Mouse (Mus musculus) forebrain, embryonic 11.5 days (tissue): ENCODE measurements around the gene Sarnp. TPM values are rescaled to one million over a fixed set of nuclear protein-coding genes. Genes with fewer than 3 reads are reported as not detected.
"Not testable (repeated sequence)": the region's sequence is repeated elsewhere in the genome, so short reads cannot be mapped to it uniquely, and the experiment has no call there.

Experiments
- ATAC-seq: fragments of 200-750 bp; cut with Nextera tagmentation; replicated peaks from 2 replicates; pipeline ENCODE4 v1.8.0; 2017; ENCODE audit warnings: moderate TSS enrichment; ENCODE audit not compliant: low FRiP score
- DNase-seq: peaks from one replicate; pipeline ENCODE4 v3.0.0-alpha.2; 2017; ENCODE audit warnings: low spot score
- H3K27ac ChIP-seq: fragments of 300-500 bp; sonication (generic); 2 replicates; pipeline ENCODE4 v1.5.1; 2014; ENCODE audit warnings: low read depth, low read length
- H3K27me3 ChIP-seq: fragments of 300-500 bp; sonication (generic); 2 replicates; pipeline ENCODE4 v1.6.1; 2014; ENCODE audit warnings: mild to moderate bottlenecking, low read length, mixed read lengths; ENCODE audit not compliant: control insufficient read depth, insufficient read depth
- H3K36me3 ChIP-seq: fragments of 300-500 bp; sonication (generic); 2 replicates; pipeline ENCODE4 v1.6.1; 2014; ENCODE audit warnings: mild to moderate bottlenecking, low read length, moderate library complexity, mixed read lengths; ENCODE audit not compliant: control insufficient read depth, insufficient read depth
- H3K4me1 ChIP-seq: fragments of 300-500 bp; sonication (generic); replicated peaks from 2 replicates; pipeline ENCODE4 v1.6.1; 2014; ENCODE audit warnings: low read length, mixed read lengths; ENCODE audit not compliant: control insufficient read depth, insufficient read depth
- H3K4me2 ChIP-seq: fragments of 300-500 bp; sonication (generic); 2 replicates; pipeline ENCODE4 v1.6.1; 2014; ENCODE audit warnings: low read depth, mild to moderate bottlenecking, low read length, moderate library complexity, mixed read lengths; ENCODE audit not compliant: severe bottlenecking
- H3K4me3 ChIP-seq: fragments of 300-500 bp; sonication (generic); 2 replicates; pipeline ENCODE4 v1.5.1; 2014; ENCODE audit warnings: low read depth, low read length
- H3K9ac ChIP-seq: fragments of 300-500 bp; sonication (generic); 2 replicates; pipeline ENCODE4 v1.6.1; 2014; ENCODE audit warnings: low read length
- H3K9me3 ChIP-seq: fragments of 300-500 bp; sonication (generic); 2 replicates; pipeline ENCODE4 v1.6.1; 2016; ENCODE audit warnings: low read length, mixed read lengths; ENCODE audit not compliant: control insufficient read depth
- WGBS: fragments of 180-500 bp; shearing (Covaris S2); extraction: QIAGEN DNeasy Blood & Tissue Kit; methylation state at CpG from one replicate; pipeline ENCODE4 v1.1.7; 2014; 5-methylcytosine and 5-hydroxymethylcytosine counted together
- polyA plus RNA-seq: library from polyadenylated mRNA; unstranded; fragments of >200 nt; fragmentation: Nextera tagmentation; extraction: Ambion mirVana; gene quantifications from 2 replicates; pipeline ENCODE4 v1.2.1, GENCODE M21; 2014

The Sarnp gene
- polyA plus RNA-seq, 1 experiment from 2014 or later = 284 TPM

DNA sequence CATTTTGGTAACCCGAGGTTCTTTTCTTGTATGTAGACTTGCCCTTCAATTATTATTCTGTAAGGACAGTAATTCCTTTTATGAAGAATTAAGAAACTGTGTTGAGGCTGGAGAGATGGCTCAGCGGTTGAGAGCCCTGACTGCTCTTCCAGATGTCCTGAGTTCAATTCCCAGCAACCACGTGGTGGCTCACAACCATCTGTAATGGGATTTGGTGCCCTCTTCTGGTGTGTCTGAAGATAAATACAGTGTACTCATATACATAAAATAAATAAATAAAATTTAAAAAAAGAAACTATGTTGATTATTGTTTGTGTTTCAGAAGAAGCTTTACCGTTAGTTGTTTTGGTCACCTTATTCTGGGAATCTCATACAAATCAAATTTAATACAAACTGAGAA is 6.0 kb downstream of the Sarnp start:
- Histone ChIP-seq H3K4me2 (peak overlapping the region; percentile 81; the same call in 1 of the 2 replicates), H3K4me3 (peak overlapping the region; percentile 89)

DNA sequence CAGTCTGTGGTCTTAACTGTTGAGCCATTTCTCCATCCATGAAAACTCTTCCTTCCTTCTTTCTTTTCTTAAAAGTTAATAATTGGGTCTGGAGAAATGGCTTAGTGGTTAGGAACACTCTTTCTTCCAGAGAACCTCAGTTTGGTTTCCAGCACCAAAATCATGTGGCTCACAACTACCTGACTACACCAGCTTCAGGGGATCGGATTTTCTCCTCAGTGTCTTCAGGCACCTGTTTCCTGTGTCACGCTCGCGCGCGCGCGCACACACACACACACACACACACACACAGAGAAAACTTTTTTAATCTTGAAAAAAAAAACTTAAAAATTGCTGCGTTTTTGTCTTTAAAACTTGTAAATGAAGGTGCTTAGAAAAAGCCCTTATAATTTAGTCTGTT is 6.7 kb downstream of the Sarnp start:
- Histone ChIP-seq H3K27ac (no peak overlapping the region), H3K4me2 (no peak overlapping the region), H3K36me3 (no peaks in the 10 kb centered on the region), H3K9me3 (no peaks in the 10 kb centered on the region), H3K4me3 (no peak overlapping the region), H3K4me1 (no peaks in the 10 kb centered on the region; the same call in 1 of the 2 replicates), H3K27me3 (no peaks in the 10 kb centered on the region), H3K9ac (no peak overlapping the region)
- WGBS = 98% methylated on average over 9 of the region's 9 CpGs
- DNase-seq (no peak), ATAC-seq (no peak)

More for the DNA sequence above, 6.0 kb downstream of the Sarnp start:
- H3K27me3 ChIP-seq, H3K27ac ChIP-seq, H3K4me1 ChIP-seq, ATAC-seq, H3K9ac ChIP-seq, H3K36me3 ChIP-seq, H3K9me3 ChIP-seq, DNase-seq: not testable (repeated sequence)
- WGBS = 76% methylated on average over 4 of the region's 4 CpGs

DNA sequence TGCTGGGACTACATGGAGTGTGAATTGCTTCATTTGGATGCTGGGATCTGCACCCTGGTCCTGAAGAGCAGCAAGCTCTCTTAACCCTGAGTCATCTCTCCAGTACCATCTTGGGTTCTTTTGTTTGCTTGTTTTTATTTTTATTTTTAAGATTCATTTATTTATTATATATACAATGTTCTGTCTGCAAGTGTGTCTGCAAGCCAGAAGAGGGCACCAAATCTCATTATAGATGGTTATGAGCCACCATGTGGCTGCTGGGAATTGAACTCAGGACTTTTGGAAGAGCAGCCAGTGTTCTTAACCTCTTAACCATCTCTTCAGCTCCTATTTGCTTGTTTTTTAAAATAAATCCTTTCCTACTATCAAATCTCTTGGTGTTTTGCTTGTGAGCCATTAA is 20.3 kb downstream of the Sarnp start:
- no peak for DNase-seq
- ATAC-seq = no peak

DNA sequence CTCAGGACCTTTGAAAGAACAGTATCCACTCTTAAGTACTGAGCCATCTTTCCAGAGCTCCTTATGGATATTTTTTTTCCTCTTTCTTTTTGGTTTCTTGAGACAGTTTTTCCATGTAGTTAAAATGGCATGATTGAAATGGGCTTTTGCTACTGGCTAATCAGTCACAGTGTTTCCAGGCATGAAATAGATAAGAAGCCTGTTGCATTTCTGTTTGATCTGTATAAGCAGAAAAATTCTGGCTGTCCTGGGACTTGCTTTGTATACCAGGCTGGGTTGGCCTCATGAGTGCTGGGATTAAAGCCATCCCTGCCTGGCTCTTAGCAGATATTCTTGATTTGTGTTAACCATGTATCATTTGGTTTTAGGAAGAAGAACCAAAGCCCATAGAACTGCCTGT is 22.3 kb downstream of the Sarnp start:
- Histone ChIP-seq H3K9me3 (no peaks in the 10 kb centered on the region), H3K4me1 (no peaks in the 10 kb centered on the region), H3K36me3 (no peaks in the 10 kb centered on the region; the same call in 1 of the 2 replicates), H3K4me3 (no peak overlapping the region), H3K27ac (no peak overlapping the region), H3K27me3 (no peaks in the 10 kb centered on the region), H3K4me2 (no peak overlapping the region), H3K9ac (no peak overlapping the region)
- no peak for ATAC-seq
- no peak for DNase-seq

More for the DNA sequence above, 20.3 kb downstream of the Sarnp start:
- H3K4me2 ChIP-seq = no peak overlapping the region
- H3K4me3 ChIP-seq = no peak overlapping the region
- no peak overlapping the region for H3K9ac ChIP-seq
- peaks cover 3% of the 10 kb centered on the region for H3K36me3 ChIP-seq
- no peaks in the 10 kb centered on the region for H3K4me1 ChIP-seq
- H3K9me3 ChIP-seq = no peaks in the 10 kb centered on the region
- H3K27ac ChIP-seq = no peak overlapping the region
- no peaks in the 10 kb centered on the region for H3K27me3 ChIP-seq

DNA sequence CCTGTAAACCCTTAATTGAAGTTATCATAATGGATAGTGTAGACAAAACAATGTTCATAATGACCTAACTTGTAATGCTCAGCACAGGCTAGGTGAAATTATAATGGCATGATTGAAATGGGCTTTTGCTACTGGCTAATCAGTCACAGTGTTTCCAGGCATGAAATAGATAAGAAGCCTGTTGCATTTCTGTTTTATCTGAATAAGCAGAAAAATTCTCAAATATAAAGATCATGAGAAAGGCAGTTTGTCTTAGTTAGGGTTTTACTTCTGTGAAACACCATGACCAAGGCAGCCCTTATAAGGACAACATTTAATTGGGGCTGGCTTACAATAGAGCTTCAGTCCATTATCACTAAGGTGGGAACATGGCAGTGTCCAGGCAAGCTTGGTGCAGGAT is 23.5 kb downstream of the Sarnp start:
- no peak for DNase-seq
- H3K36me3 ChIP-seq = no peaks in the 10 kb centered on the region; the same call in 1 of the 2 replicates
- H3K27me3 ChIP-seq = no peaks in the 10 kb centered on the region
- H3K9me3 ChIP-seq = no peaks in the 10 kb centered on the region
- no peak overlapping the region for H3K27ac ChIP-seq
- no peaks in the 10 kb centered on the region for H3K4me1 ChIP-seq
- H3K9ac ChIP-seq = no peak overlapping the region
- H3K4me3 ChIP-seq = no peak overlapping the region
- no peak overlapping the region for H3K4me2 ChIP-seq
- ATAC-seq = no peak

DNA sequence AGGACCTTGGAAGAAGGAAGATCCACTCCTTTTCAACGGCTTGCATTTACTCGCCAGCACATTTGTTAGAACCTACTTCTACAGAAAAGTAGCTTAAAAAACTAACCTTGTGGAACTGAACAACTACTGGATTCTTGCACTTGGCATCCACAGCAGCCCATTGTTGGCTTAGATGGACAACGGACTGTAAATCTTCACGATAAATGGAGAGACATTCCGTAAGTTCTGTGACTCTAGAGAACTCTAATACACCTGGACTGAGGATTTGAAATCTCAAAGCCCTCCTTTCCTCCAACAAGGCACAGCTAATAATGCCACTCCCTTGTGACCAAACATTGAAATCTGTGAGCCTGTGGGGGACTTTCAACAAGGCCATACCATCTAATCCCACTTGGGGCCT is 26.1 kb downstream of the Sarnp start:
- H3K4me2 ChIP-seq = no peak overlapping the region
- no peaks in the 10 kb centered on the region for H3K4me1 ChIP-seq
- no peaks in the 10 kb centered on the region for H3K27me3 ChIP-seq
- H3K4me3 ChIP-seq = no peak overlapping the region
- DNase-seq (no peak), ATAC-seq (no peak)
- H3K9me3 ChIP-seq = no peaks in the 10 kb centered on the region
- H3K36me3 ChIP-seq = peaks cover 3% of the 10 kb centered on the region; the same call in 1 of the 2 replicates
- no peak overlapping the region for H3K27ac ChIP-seq
- H3K9ac ChIP-seq = no peak overlapping the region
- WGBS = 94% methylated on average over 5 of the region's 5 CpGs

DNA sequence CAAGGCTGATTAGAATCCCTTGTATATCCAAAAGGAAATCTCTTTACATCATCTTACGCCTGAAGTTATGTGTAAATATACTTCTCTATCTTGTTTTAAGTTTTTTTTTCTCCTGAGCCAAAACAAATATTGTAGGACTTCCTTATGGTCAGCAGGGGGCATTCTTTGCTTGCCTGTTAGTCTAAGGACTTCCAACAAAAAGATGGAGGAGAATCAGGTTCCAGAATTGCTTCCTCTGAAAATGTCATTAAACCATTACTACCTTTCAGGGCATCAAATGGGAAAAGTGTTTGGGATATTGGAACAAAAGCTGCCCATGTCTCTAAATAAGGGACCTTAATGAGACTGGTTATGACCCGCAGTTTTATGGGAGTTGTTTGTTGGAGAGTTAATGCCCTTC is 28.4 kb downstream of the Sarnp start:
- Histone ChIP-seq H3K4me1 (no peaks in the 10 kb centered on the region), H3K9ac (no peak overlapping the region), H3K36me3 (peaks cover 3% of the 10 kb centered on the region; the same call in 1 of the 2 replicates), H3K27me3 (no peaks in the 10 kb centered on the region), H3K4me2 (no peak overlapping the region), H3K9me3 (no peaks in the 10 kb centered on the region), H3K27ac (no peak overlapping the region), H3K4me3 (no peak overlapping the region)
- ATAC-seq = no peak
- 52% methylated on average over 2 of the region's 2 CpGs for WGBS
- no peak for DNase-seq

DNA sequence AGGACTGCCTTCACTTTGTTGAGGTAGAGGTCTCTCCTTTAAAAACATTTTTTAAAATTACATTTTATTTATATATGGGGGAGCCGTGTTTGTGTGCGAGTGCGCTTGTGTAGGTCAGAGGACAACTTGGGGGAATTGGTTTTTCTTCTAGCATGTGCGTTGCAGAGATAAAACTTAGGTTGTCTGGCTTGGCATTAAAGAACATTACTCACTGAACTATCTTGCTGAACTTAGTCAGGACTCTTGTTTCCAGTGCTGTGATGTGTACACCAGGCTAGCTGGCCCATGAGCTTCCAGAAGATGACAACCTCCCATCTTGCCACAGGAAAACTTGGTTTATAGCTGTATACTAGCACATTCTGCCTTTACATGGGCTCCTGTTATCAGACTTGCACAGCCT is 29.5 kb downstream of the Sarnp start:
- Histone ChIP-seq H3K4me3 (no peak overlapping the region), H3K36me3 (0 out of 2 replicates have a peak, but pooled peaks cover 3% of the 10 kb centered on the region), H3K27ac (no peak overlapping the region), H3K9ac (no peak overlapping the region), H3K4me2 (no peak overlapping the region), H3K4me1 (no peaks in the 10 kb centered on the region), H3K27me3 (no peaks in the 10 kb centered on the region), H3K9me3 (no peaks in the 10 kb centered on the region)
- ATAC-seq (no peak), DNase-seq (no peak)
- 96% methylated on average over 4 of the region's 4 CpGs for WGBS

DNA sequence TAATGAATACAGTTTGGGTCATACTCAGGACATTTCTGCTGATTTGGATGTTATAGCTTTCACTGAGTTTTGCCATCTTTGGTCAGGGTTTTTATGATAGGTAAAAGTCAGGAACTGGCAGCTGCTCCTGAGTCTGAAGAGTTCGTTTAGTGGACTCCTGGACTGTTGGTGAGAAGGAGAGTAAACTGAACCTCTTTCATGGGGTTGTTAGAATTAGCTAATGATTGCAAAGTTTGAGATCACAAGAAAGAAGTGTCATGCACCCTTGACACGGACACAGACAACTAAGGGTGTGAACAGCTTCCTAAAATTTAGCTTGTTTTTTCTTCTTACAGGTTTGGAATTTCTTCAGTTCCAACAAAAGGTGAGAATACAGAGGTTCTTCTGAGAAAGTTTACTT is 31.3 kb downstream of the Sarnp start:
- ATAC-seq (no peak), DNase-seq (no peak)
- no peaks in the 10 kb centered on the region for H3K4me1 ChIP-seq
- no peaks in the 10 kb centered on the region for H3K9me3 ChIP-seq
- no peak overlapping the region for H3K27ac ChIP-seq
- no peak overlapping the region for H3K4me2 ChIP-seq
- H3K27me3 ChIP-seq = no peaks in the 10 kb centered on the region
- H3K9ac ChIP-seq = no peak overlapping the region
- 83% methylated on average over 2 of the region's 2 CpGs for WGBS
- no peak overlapping the region for H3K4me3 ChIP-seq
- H3K36me3 ChIP-seq = 0 out of 2 replicates have a peak, but pooled peaks cover 3% of the 10 kb centered on the region
